Mouse (Mus musculus): Measurements from ENCODE around the gene Vmn1r228.

Vmn1r228 gene

DNA sequence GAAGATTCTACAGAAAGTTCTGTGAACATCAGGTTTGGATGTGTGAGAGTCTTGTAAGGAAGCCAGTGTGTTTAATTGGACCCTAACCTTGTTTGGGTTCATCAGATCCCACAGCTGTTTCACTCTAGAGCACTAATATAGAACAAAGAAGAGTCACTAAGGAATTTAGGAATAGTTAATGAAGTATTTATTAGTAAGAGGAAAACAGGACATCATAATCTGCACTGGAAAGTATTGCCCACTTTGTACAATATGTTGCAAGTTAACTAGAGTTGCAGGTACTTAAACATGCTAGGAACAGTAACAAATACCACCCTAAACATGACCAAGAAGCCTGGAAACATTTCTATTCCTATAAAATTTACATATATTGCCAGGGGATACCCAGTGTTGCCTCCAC, at the start of gene Vmn1r228:
Gene Vmn1r228, minus strand, starts transcription at position 101 of the 400 bp plus-strand sequence.
- ATAC-seq (ENCODE audit: insufficient number of reproducible peaks, low FRiP score, low TSS enrichment) = no peak

DNA sequence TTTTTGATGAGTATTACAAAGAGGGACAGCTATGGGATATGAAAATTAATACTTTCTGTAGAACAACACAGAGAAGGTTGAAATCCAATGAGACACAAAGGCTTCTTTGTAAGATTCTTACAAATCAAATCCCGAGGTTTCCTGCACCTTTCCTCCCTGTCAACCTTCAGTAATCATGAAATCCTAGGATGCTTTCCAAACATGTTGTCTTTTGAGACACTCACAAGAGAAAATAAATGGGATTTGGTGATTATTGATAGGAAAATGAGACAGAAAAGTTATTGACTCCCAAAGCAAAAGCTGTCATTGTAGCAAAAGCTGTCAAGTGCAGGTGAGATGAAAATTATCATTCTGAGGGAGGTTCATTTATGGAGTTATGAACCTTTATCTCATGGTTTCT, 25.3 kb upstream of the Vmn1r228 start, which contains the start of gene Vmn1r229:
Gene Vmn1r229, plus strand, starts transcription at position 301 of the 400 bp plus-strand sequence.
- no peak for ATAC-seq (ENCODE audit: insufficient number of reproducible peaks, low FRiP score, low TSS enrichment)

DNA sequence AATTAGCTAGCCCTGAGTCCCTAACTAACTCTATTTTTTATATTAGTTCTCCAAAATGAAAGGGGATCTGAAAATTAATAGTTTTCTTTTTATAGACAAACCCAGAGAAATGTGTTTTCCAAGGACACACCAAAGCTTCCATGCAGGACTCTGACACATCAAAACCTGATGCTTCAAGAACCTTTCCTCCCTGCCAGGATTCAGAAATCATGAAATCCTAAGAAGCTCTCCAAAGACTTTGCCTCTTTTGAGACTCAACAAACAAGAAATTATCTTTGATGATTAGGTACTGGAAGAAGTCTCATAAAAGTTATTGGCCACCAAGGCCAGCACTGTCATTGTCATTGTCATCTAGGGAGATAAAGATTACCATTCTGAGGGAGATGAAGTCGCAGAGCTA, 56.4 kb downstream of the Vmn1r228 start, which contains the start of gene Vmn1r227:
Gene Vmn1r227, plus strand, starts transcription at position 301 of the 400 bp plus-strand sequence.
- no peak for ATAC-seq (ENCODE audit: insufficient number of reproducible peaks, low FRiP score, low TSS enrichment)
